Mouse (Mus musculus): ENCODE measurements around the gene Grk4. TPM values are rescaled to one million over a fixed set of nuclear protein-coding genes. Genes with fewer than 3 reads are reported as not detected.

Gene Grk4
- 7.3 TPM for polyA plus RNA-seq (2015; fragmentation: Illumina TruSeq; extraction: RNeasy Lipid Tissue Mini Kit (QIAGEN cat#74804); ENCODE audit: insufficient read depth, low replicate concordance)

DNA sequence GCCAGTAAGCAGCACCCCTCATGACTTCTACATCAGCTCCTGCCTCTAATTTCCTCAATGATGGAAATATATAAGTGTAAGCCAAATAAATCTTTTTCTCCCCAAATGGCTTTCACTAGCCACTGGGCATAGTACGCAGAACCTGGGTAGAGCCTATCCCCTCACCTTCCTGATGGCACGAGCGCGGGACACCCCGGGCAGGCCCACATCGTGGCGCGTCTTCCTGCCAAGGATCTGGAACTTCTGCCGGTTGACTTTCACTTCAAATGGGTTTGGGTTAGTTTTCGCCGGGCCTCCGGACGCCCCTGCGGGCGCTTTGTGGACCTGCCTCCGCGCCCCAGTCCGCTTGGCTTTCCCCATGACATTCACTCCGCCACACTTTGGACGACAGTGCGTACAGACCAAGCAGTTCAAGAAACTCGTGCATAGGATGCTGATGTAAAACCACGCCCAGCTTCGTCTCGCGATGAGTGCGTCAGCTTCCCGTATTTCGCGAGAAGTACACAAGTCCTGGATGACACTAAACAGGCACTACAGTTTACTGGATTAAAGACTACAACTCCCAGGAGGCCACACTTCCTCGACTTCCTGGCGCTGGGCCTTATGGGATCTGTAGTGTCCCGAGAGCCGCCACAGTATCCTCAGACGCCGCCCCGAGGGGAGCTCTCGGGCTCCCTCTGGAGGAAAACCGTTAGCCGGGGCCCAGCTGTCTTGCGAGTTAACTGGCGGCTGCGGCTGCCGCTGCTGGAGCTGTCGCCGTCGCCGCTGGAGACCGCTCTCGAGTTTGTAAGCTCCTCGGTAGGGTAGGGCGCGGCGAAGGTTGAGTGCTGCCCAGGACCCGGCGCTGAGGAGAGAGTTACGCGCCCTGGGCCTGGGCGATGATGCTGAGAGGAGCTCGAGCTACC, at the start of gene Grk4, which contains the start of gene Nop14:
Grk4 (plus strand) TSS at position 694 of the 905 bp plus-strand sequence.
Nop14 (minus strand) TSS at position 463 of the 905 bp plus-strand sequence.

DNA sequence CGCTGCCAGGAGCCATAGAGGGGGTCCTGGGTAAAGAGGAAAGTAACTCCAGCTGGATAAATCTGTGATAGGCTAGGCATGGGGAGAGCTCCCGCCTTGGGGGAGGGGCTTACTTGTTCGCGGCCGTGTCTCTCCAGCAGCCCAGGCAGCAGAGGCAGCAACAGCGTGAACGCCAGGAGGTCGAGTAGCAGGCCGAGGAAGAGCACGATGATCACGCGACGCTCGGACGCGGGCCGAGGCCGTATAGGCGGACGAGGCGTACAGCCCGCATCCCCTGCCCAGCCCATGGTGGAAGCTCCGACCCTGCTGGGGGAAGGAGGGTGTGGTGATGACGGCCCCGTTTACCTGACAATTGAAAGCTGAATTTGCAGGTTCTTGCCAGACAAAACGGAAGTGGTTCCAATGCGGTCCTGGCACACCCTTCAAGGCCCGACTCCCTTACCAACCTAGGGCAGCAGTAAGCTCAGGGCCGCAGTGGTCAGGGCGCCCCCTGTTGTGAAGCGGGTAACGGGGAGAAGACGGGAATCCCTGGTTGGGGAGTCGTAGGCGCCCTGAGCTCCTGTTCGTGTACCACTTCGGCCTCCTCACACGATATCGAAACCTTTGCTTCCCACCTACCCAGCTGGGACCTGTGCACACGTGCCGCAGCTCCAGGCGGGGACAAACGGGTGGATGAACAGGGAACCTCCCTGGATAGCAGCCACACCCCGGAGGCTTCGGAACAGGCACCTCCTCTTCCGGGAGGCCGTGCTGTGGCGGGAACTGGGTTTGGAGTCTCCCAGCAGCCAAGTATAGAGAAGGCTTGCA, 23.5 kb upstream of the Grk4 start, which contains the start of gene Mfsd10:
Mfsd10 (minus strand) TSS at position 732 of the 807 bp plus-strand sequence.

DNA sequence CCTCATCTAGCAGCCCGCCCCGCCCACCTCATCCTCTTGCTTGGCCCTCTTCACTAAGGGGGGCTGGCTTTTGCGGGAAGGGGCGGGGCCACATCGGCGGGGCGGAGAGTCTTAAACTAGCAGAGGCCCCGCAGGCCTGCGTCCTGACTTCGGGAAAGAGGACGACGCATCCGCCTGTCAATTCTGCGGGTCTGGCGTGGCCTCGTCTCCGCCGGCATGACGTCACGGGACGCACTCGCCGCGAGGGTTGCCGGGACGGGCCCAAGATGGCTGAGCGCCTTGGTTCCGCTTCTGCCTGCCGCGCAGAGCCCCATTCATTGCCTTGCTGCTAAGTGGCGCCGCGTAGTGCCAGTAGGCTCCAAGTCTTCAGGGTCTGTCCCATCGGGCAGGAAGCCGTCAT, 101.3 kb downstream of the Grk4 start, which contains the start of gene Htt:
Htt (plus strand) TSS at position 232 of the 400 bp plus-strand sequence.

Other genes starting within 250 kb of the Grk4 start
- 32.8 TPM for gene Tnip2, start 146.4 kb upstream of the Grk4 start, polyA plus RNA-seq (2015; fragmentation: Illumina TruSeq; extraction: RNeasy Lipid Tissue Mini Kit (QIAGEN cat#74804); ENCODE audit: insufficient read depth, low replicate concordance)
- gene Sh3bp2, start 134.5 kb upstream of the Grk4 start, polyA plus RNA-seq (2015; fragmentation: Illumina TruSeq; extraction: RNeasy Lipid Tissue Mini Kit (QIAGEN cat#74804); ENCODE audit: insufficient read depth, low replicate concordance): 43.5 TPM
- gene Add1, start 86.7 kb upstream of the Grk4 start, polyA plus RNA-seq (2015; fragmentation: Illumina TruSeq; extraction: RNeasy Lipid Tissue Mini Kit (QIAGEN cat#74804); ENCODE audit: insufficient read depth, low replicate concordance): 185 TPM
- gene Mfsd10, start 23.2 kb upstream of the Grk4 start, polyA plus RNA-seq (2015; fragmentation: Illumina TruSeq; extraction: RNeasy Lipid Tissue Mini Kit (QIAGEN cat#74804); ENCODE audit: insufficient read depth, low replicate concordance): 13.5 TPM
- 47.6 TPM for gene Nop14, start 231 bp upstream of the Grk4 start, polyA plus RNA-seq (2015; fragmentation: Illumina TruSeq; extraction: RNeasy Lipid Tissue Mini Kit (QIAGEN cat#74804); ENCODE audit: insufficient read depth, low replicate concordance)
- 30.0 TPM for gene Htt, start 101.4 kb downstream of the Grk4 start, polyA plus RNA-seq (2015; fragmentation: Illumina TruSeq; extraction: RNeasy Lipid Tissue Mini Kit (QIAGEN cat#74804); ENCODE audit: insufficient read depth, low replicate concordance)
- gene Msantd1, start 247.6 kb downstream of the Grk4 start, polyA plus RNA-seq (2015; fragmentation: Illumina TruSeq; extraction: RNeasy Lipid Tissue Mini Kit (QIAGEN cat#74804); ENCODE audit: insufficient read depth, low replicate concordance): 0.62 TPM